Mouse (Mus musculus): ENCODE data around the gene Lrrc26.
A peak's percentile ranks its signal among the peaks of the same experiment; 100 is the strongest.

The Lrrc26 gene

DNA sequence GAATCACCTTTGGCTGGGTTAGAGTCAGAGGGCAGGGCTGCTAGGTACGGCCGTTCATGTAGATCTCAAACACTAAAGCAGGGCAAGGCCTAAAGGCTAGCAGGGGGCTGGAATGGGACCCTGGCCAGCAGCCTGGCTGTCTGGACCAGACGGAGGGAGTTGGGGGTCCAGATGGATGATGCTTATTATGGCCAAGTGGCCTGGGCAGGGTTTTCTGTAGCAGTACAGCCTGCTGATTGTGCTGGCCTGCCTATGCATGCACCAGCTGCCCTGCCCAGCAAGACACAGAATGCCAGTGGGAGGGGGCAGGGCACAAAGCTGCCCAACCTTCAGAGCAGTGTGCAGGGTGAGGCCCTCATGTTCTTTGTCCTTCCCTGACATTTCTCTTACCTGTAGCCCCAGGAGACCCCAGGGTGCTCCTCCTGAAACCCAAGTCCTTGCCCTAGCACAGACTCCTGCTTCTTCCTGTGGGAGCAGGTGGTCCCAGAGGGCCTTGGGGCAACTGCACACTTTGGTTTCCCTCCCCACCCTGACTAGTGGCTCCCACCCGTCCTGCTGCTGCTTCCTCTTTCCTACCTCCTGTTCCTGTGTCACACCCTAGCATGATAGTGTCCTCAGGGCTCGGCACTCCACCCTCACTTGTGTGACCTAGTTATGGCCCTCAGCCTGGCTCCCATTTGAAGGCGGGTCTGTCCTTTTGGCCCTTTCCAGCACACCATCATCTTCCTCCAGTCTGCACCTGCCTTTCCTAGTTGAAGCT is 23.6 kb upstream of the Lrrc26 start:
- no peak for DNase-seq (ENCODE audit: low read depth in 2 of 2, low spot score in 2 of 2)

GRCm38 (mm10) chr2:25266720-25267119 is 23.0 kb upstream of the Lrrc26 start:
- no peak for DNase-seq (ENCODE audit: low read depth in 2 of 2, low spot score in 2 of 2)

- no peak for DNase-seq (ENCODE audit: low read depth in 2 of 2, low spot score in 2 of 2)
Observed at GRCm38 (mm10) chr2:25267241-25267640, 22.5 kb upstream of the Lrrc26 start.

- no peak for DNase-seq (ENCODE audit: low read depth in 2 of 2, low spot score in 2 of 2)
Observed at GRCm38 (mm10) chr2:25267746-25268309, 21.9 kb upstream of the Lrrc26 start.

- peak; percentile 91 to 96 for DNase-seq (ENCODE audit: low read depth in 2 of 2, low spot score in 2 of 2)
Observed at GRCm38 (mm10) chr2:25271827-25272511, 17.7 kb upstream of the Lrrc26 start, which contains the start of the genes Ssna1 and Anapc2. Gene Ssna1, minus strand, starts transcription at chr2:25272438. Gene Anapc2, plus strand, starts transcription at chr2:25272478.

DNA sequence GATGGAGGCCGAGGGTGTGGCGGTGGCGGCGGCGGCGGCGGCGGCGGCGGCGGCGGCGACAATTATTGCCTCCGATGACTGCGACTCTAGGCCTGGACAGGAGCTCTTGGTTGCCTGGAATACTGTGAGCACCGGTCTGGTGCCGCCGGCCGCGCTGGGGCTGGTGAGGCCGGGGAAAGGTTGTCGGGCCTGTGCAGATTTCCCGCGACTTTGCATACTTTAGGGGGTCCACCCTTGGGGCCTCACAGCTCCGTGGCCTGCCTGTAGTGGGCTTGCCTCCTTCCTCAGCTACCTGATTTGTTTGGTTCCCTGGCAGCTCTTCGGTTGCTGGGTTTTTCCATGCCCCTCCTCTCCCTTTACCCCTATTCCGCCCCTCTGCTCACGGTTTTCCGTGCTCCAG is 17.2 kb upstream of the Lrrc26 start:
- no peak for DNase-seq (ENCODE audit: low read depth in 2 of 2, low spot score in 2 of 2)

GRCm38 (mm10) chr2:25273010-25273409 is 16.7 kb upstream of the Lrrc26 start:
- no peak for DNase-seq (ENCODE audit: low read depth in 2 of 2, low spot score in 2 of 2)

DNA sequence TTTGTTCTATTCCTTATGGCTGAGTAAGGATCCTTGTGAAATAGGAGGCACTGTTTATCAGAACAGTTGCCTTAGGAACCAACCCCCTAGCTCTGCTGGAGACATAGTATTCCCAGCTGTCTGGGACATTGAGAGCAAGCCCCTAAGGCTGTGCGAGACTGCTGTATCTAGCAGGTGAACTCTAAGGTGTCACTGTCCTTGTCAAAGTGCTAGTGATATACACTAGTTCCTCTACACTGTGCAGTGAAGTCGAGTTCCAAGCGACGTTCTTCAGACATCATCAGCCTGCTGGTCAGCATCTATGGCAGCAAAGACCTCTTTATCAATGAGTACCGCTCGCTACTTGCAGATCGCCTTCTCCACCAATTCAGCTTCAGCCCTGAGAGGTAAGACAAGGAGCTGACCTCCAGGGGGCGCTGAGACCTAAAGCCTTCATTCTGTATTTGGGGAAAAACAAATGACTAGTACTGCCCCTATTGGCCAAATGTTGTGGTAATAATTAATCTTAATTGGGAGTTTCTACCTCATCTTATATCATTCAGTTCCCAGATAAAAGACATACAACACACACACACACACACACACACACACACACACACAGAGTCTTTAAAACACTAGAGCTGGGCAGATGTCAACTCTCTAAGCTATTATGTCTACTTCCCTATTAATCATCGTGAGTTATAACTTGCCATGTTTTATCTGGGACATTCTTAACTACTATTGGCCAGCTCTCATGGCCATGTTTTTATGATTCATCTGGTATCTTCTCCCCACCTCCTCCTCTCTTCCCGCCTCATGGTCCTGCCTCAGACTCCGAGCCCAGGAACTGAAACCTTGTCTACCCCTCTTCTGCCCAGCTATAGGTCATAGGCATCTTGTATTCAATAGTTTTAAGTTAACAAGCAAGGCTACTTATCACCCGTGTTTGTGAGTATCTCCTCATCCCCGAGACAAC is 10.5 kb upstream of the Lrrc26 start:
- peak; percentile 69 to 81 for DNase-seq (ENCODE audit: low read depth in 2 of 2, low spot score in 2 of 2)

- no peak for DNase-seq (ENCODE audit: low read depth in 2 of 2, low spot score in 2 of 2)
Observed at GRCm38 (mm10) chr2:25285551-25285950, 4.2 kb upstream of the Lrrc26 start.

DNA sequence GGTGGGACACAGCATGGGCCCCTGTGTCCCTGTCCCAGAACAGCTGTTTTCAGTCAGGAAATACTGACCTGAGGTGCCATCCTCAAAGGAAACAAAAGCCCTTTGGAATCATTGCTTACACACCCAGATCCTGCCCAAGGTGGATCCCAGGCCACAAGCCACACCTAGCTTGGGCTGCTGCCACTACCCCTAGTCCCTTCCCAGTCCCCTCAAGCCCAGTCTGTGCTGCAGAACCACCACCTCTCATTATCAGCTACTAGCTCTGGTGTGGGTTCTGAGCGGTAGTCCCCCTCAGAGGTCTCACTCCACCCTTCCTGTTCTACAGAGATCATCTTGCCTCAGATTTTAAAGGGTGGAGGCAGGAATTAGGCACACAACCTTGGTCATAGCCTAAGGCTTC is 3.4 kb upstream of the Lrrc26 start:
- DNase-seq (ENCODE audit: low read depth in 2 of 2, low spot score in 2 of 2): no peak

GRCm38 (mm10) chr2:25286837-25287636 is 2.7 kb upstream of the Lrrc26 start:
- no peak for DNase-seq (ENCODE audit: low read depth in 2 of 2, low spot score in 2 of 2)

- DNase-seq (ENCODE audit: low read depth in 2 of 2, low spot score in 2 of 2): no peak
Observed at GRCm38 (mm10) chr2:25287927-25288649, 1.6 kb upstream of the Lrrc26 start, which contains the start of gene Tmem210. Gene Tmem210, plus strand, starts transcription at chr2:25288145.

GRCm38 (mm10) chr2:25288734-25289345 is 875 bp upstream of the Lrrc26 start:
- DNase-seq (ENCODE audit: low read depth in 2 of 2, low spot score in 2 of 2): no peak

GRCm38 (mm10) chr2:25290101-25290815 is 543 bp downstream of the Lrrc26 start:
- no peak for DNase-seq (ENCODE audit: low read depth in 2 of 2, low spot score in 2 of 2)

DNA sequence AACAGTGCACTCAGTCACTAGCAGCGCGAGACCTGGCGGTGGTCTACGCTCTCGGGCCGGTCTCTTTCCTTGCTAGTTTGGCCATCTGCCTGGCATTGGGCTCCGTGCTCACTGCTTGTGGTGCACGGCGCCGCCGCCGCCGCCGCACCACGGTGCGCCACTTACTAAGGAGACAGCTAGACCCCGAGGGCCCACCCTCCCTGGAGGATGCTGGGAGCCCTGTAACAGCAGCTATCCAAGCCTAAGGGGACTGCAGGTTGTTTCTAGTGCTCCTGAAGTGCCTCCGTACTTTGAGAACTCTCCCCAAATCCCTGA is 1.1 kb downstream of the Lrrc26 start:
- DNase-seq (ENCODE audit: low read depth in 2 of 2, low spot score in 2 of 2): no peak

DNA sequence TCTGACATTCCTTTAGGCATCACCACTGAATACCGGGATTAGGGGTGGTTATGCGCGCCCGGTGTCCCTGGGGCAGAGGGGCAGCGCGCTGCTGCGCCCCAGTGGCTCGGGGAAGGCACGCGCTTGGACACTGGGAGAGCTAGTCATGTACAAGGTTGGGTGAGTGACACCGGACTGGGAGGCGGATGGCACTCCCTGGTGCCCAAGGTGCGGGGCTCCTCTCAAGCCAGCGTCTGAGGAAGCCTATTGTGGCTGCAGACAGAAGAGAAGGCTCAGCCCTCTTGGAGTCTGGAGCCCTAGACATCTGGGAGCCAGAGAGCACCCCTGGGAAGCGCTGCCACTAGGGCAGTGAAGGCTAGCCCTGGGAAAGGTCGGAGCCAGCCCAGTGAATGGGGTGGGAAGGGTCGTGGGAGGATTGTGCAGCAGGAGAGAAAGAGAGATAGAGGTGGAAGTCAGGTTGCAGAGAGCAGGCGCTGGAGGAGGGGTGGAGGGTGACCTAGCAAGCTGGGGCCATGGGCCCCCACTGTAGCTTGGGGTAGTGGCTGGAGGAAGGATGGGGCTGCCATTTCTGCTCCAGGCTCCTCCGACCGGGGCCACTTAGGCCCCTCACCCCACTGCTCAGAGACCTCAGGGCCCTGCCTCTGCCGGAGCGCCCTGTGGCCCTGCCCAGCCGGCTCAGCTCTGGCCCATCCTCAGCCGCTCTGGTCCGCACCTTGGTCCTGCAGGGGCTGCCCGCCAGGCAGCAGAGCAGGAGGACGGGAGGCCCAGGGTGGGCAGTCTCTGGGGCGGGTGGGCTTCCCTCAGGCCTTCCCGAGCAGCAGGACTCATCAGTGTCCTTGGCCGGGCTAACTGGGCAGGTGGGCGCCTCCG is 1.7 kb downstream of the Lrrc26 start:
- DNase-seq (ENCODE audit: low read depth in 2 of 2, low spot score in 2 of 2): no peak

DNA sequence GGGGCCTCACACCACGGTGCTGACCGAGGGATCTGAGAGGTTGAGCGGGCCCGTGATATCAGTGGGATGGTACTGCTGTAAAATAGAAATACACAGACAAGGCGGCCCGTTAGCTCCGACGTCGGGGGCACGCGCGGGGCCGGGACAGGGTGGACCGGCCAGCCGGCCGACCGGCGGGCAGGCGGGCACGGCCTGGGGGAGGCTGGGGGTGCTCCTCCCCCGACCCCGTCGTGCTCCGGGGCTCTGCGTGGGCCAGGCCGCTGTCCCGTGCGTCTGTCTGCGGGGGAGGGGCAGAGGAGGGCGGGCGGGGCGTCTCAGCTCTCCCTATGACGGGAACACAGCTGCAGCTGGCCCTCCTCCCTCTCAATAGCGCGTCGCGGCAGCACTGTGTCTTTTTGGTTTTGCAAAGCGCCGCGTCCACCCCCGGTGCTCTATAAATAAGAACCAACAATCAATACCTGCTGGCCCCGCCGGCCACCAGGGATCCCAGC is 2.4 kb downstream of the Lrrc26 start:
- DNase-seq (ENCODE audit: low read depth in 2 of 2, low spot score in 2 of 2): no peak
